Mouse (Mus musculus): Measurements from ENCODE around the gene Adcy9. TPM values are rescaled to one million over a fixed set of nuclear protein-coding genes. Genes with fewer than 3 reads are reported as not detected.
"Not testable (repeated sequence)": the region's sequence is repeated elsewhere in the genome, so short reads cannot be mapped to it uniquely, and the experiment has no call there.

Adcy9 gene
- total RNA-seq, 2 experiments from 2014 or later, result 48.7 to 51.6 TPM

- peak; percentile 53 to 72 for DNase-seq (ENCODE audit: low spot score in 2 of 2)
Observed at GRCm38 (mm10) chr16:4273702-4274476, 146.4 kb downstream of the Adcy9 start.

GRCm38 (mm10) chr16:4272254-4272653 is 148.0 kb downstream of the Adcy9 start:
- no peak for DNase-seq (ENCODE audit: low spot score in 2 of 2)

- DNase-seq (ENCODE audit: low spot score in 2 of 2), result no peak
Observed at GRCm38 (mm10) chr16:4270911-4271310, 149.4 kb downstream of the Adcy9 start.

GRCm38 (mm10) chr16:4267857-4268666 is 152.2 kb downstream of the Adcy9 start:
- DNase-seq (ENCODE audit: low spot score in 2 of 2), result peak; percentile 73 to 83

GRCm38 (mm10) chr16:4267453-4267852 is 152.8 kb downstream of the Adcy9 start:
- DNase-seq (ENCODE audit: low spot score in 2 of 2), result no peak

GRCm38 (mm10) chr16:4265351-4265750 is 154.9 kb downstream of the Adcy9 start:
- no peak for DNase-seq (ENCODE audit: low spot score in 2 of 2)

GRCm38 (mm10) chr16:4263486-4263885 is 156.8 kb downstream of the Adcy9 start:
- DNase-seq (ENCODE audit: low spot score in 2 of 2), result no peak

GRCm38 (mm10) chr16:4257546-4257945 is 162.8 kb downstream of the Adcy9 start:
- no peak for DNase-seq (ENCODE audit: low spot score in 2 of 2)

GRCm38 (mm10) chr16:4248791-4249190 is 171.5 kb downstream of the Adcy9 start:
- DNase-seq (ENCODE audit: low spot score in 2 of 2), result no peak

GRCm38 (mm10) chr16:4245241-4245640 is 175.1 kb downstream of the Adcy9 start:
- DNase-seq (ENCODE audit: low spot score in 2 of 2), result not testable (repeated sequence)

Other genes starting within 250 kb of the Adcy9 start
- gene Crebbp, start 206.5 kb downstream of the Adcy9 start, total RNA-seq (2021), result 10 to 100 TPM; 71.6 to 81.9 TPM
- gene Srl, start 121.3 kb upstream of the Adcy9 start, total RNA-seq (2021), result 10 to 100 TPM; 25.4 to 25.7 TPM
- 1 to 10 TPM; 4.2 to 4.3 TPM for gene Tfap4, start 139.4 kb upstream of the Adcy9 start, total RNA-seq (2021)
- gene Glis2, start 174.2 kb upstream of the Adcy9 start, total RNA-seq (2021), result 10 to 100 TPM; 23.8 to 26.5 TPM
- gene Pam16, start 204.5 kb upstream of the Adcy9 start, total RNA-seq (2021), result 10 to 100 TPM; 71.0 to 77.1 TPM
- gene Vasn, start 219.4 kb upstream of the Adcy9 start, total RNA-seq (2021), result 1 to 10 TPM; 5.1 to 5.7 TPM
- gene Dnaja3, start 219.5 kb upstream of the Adcy9 start, total RNA-seq (2021), result 10 to 100 TPM; 52.7 to 55.1 TPM

All from layer of hippocampus, postnatal 10 days (tissue).